Mouse (Mus musculus) hindbrain, embryonic 15.5 days (tissue): ENCODE measurements around the gene Ttl. TPM values are rescaled to one million over a fixed set of nuclear protein-coding genes. Genes with fewer than 3 reads are reported as not detected.

Source experiments
- ATAC-seq: fragments of 200-750 bp; cut with Nextera tagmentation; 2 replicates; pipeline ENCODE4 v1.8.0; 2017; ENCODE audit warnings: low read depth, moderate number of reproducible peaks, moderate TSS enrichment; ENCODE audit not compliant: low FRiP score
- H3K27ac ChIP-seq: fragments of 300-500 bp; sonication (generic); replicated peaks from 2 replicates; pipeline ENCODE4 v1.5.1; 2015; ENCODE audit warnings: mild to moderate bottlenecking, inconsistent platforms
- H3K27me3 ChIP-seq: fragments of 300-500 bp; sonication (generic); 2 replicates; pipeline ENCODE4 v1.6.1; 2015; ENCODE audit warnings: control low read depth, inconsistent platforms
- H3K36me3 ChIP-seq: fragments of 300-500 bp; sonication (generic); 2 replicates; pipeline ENCODE4 v1.6.1; 2015; ENCODE audit warnings: control low read depth, inconsistent platforms
- H3K4me1 ChIP-seq: fragments of 300-500 bp; sonication (generic); replicated peaks from 2 replicates; pipeline ENCODE4 v1.6.1; 2015; ENCODE audit warnings: control low read depth, inconsistent platforms
- H3K4me2 ChIP-seq: fragments of 300-500 bp; sonication (generic); 2 replicates; pipeline ENCODE4 v1.6.1; 2015; ENCODE audit warnings: moderate library complexity, mild to moderate bottlenecking, inconsistent platforms
- H3K4me3 ChIP-seq: fragments of 300-500 bp; sonication (generic); 2 replicates; pipeline ENCODE4 v1.5.1; 2015; ENCODE audit warnings: mild to moderate bottlenecking, inconsistent platforms
- H3K9ac ChIP-seq: fragments of 300-500 bp; sonication (generic); 2 replicates; pipeline ENCODE4 v1.6.1; 2015; ENCODE audit warnings: inconsistent platforms
- H3K9me3 ChIP-seq: fragments of 300-500 bp; sonication (generic); 2 replicates; pipeline ENCODE4 v1.6.1; 2016; ENCODE audit warnings: control low read depth, inconsistent platforms
- WGBS: fragments of 180-500 bp; shearing (Covaris S2); methylation state at CpG from one replicate; pipeline ENCODE4 v1.1.7; 2015; 5-methylcytosine and 5-hydroxymethylcytosine counted together
- polyA plus RNA-seq: library from polyadenylated mRNA; unstranded; fragments of >200 nt; fragmentation: Nextera tagmentation; extraction: Ambion mirVana; gene quantifications from 2 replicates; pipeline ENCODE4 v1.2.1, GENCODE M21; 2015

Ttl gene
- polyA plus RNA-seq, 1 experiment from 2014 or later: 37.9 TPM

- H3K9me3 ChIP-seq: 0 out of 2 replicates have a peak, but pooled peaks cover 2% of the 10 kb centered on the region
- H3K27me3 ChIP-seq: no peaks in the 10 kb centered on the region
- peak overlapping the region; percentile 77 for H3K4me2 ChIP-seq
- H3K36me3 ChIP-seq: peaks cover 32% of the 10 kb centered on the region
- H3K4me3 ChIP-seq: no peak overlapping the region
- H3K4me1 ChIP-seq: peaks cover 16% of the 10 kb centered on the region
- 98% methylated on average over 2 of the region's 2 CpGs for WGBS
- no peak overlapping the region for H3K9ac ChIP-seq
- H3K27ac ChIP-seq: no peak overlapping the region
- ATAC-seq: no peak
Observed at GRCm38 (mm10) chr2:129130776-129131175, 65.0 kb downstream of the Ttl start.

- 95% methylated on average over 7 of the region's 7 CpGs for WGBS
Observed at GRCm38 (mm10) chr2:129132231-129132630, 66.5 kb downstream of the Ttl start.

GRCm38 (mm10) chr2:129133006-129133805 is 67.5 kb downstream of the Ttl start:
- Histone ChIP-seq H3K4me2 (no peak overlapping the region), H3K27ac (no peak overlapping the region), H3K27me3 (no peaks in the 10 kb centered on the region), H3K9ac (no peak overlapping the region), H3K4me1 (peaks cover 16% of the 10 kb centered on the region), H3K9me3 (0 out of 2 replicates have a peak, but pooled peaks cover 2% of the 10 kb centered on the region), H3K4me3 (no peak overlapping the region), H3K36me3 (peaks cover 20% of the 10 kb centered on the region)
- no peak for ATAC-seq
- 96% methylated on average over 14 of the region's 14 CpGs for WGBS

More at GRCm38 (mm10) chr2:129132231-129132630, 66.5 kb downstream of the Ttl start:
- ATAC-seq: no peak
- no peak overlapping the region for H3K9ac ChIP-seq
- H3K4me2 ChIP-seq: no peak overlapping the region
- H3K27ac ChIP-seq: no peak overlapping the region
- H3K36me3 ChIP-seq: peaks cover 21% of the 10 kb centered on the region
- no peaks in the 10 kb centered on the region for H3K27me3 ChIP-seq
- no peak overlapping the region for H3K4me3 ChIP-seq
- H3K9me3 ChIP-seq: 0 out of 2 replicates have a peak, but pooled peaks cover 2% of the 10 kb centered on the region
- H3K4me1 ChIP-seq: peaks cover 16% of the 10 kb centered on the region

GRCm38 (mm10) chr2:129139906-129140305 is 74.2 kb downstream of the Ttl start:
- Histone ChIP-seq H3K4me3 (no peak overlapping the region), H3K4me1 (no peaks in the 10 kb centered on the region), H3K9ac (no peak overlapping the region), H3K9me3 (no peaks in the 10 kb centered on the region), H3K4me2 (no peak overlapping the region), H3K27me3 (no peaks in the 10 kb centered on the region), H3K27ac (peak overlapping the region; percentile 34), H3K36me3 (no peaks in the 10 kb centered on the region)
- ATAC-seq: no peak
- WGBS: 76% methylated on average over 10 of the region's 10 CpGs

Other genes starting within 250 kb of the Ttl start
- 34.1 and 38.9 TPM in 2 replicates for gene Tmem87b, start 247.8 kb upstream of the Ttl start, polyA plus RNA-seq
- gene Fbln7, start 203.0 kb upstream of the Ttl start, polyA plus RNA-seq: 2.5 TPM in 2 replicates
- 12.0 and 13.7 TPM in 2 replicates for gene Zc3h8, start 121.9 kb upstream of the Ttl start, polyA plus RNA-seq
- 2.9 and 4.3 TPM in 2 replicates for gene Zc3h6, start 98.5 kb upstream of the Ttl start, polyA plus RNA-seq
- gene Gm10762, start 98.2 kb upstream of the Ttl start, polyA plus RNA-seq: 21.8 and 21.9 TPM in 2 replicates
- gene Vinac1, start 17.8 kb upstream of the Ttl start, polyA plus RNA-seq: 0.75 and 0.83 TPM in 2 replicates
- gene Polr1b, start 35.1 kb downstream of the Ttl start, polyA plus RNA-seq: 16.0 and 17.0 TPM in 2 replicates
- gene Chchd5, start 63.8 kb downstream of the Ttl start, polyA plus RNA-seq: 19.8 and 20.6 TPM in 2 replicates
- 47.8 and 48.3 TPM in 2 replicates for gene Slc20a1, start 132.8 kb downstream of the Ttl start, polyA plus RNA-seq
- gene Ckap2l, start 231.3 kb downstream of the Ttl start, polyA plus RNA-seq: 10.6 and 11.3 TPM in 2 replicates
- gene Il1a, start 244.0 kb downstream of the Ttl start, polyA plus RNA-seq: 0.24 and 0.45 TPM in 2 replicates